Mouse (Mus musculus) stomach, embryonic 14.5 days (tissue): ENCODE results near the gene Wdr62. TPM values are rescaled to one million over a fixed set of nuclear protein-coding genes. Genes with fewer than 3 reads are reported as not detected.
"Not testable (repeated sequence)": the region's sequence is repeated elsewhere in the genome, so short reads cannot be mapped to it uniquely, and the experiment has no call there.

Experiments used
- ATAC-seq: fragments of 200-750 bp; cut with Nextera tagmentation; 2 replicates; pipeline ENCODE4 v1.8.0; 2017; ENCODE audit warnings: low read depth, moderate TSS enrichment; ENCODE audit not compliant: insufficient number of reproducible peaks, insufficient read depth, low FRiP score
- H3K27ac ChIP-seq: fragments of 300-500 bp; sonication (generic); 2 replicates; pipeline ENCODE4 v1.5.1; 2014; ENCODE audit warnings: mild to moderate bottlenecking, low read length, moderate library complexity, mixed read lengths
- H3K27me3 ChIP-seq: fragments of 300-500 bp; sonication (generic); 2 replicates; pipeline ENCODE4 v1.6.1; 2014; ENCODE audit warnings: low read length, control low read depth, mixed read lengths; ENCODE audit not compliant: control insufficient read depth, insufficient read depth
- H3K36me3 ChIP-seq: fragments of 300-500 bp; sonication (generic); 2 replicates; pipeline ENCODE4 v1.6.1; 2014; ENCODE audit warnings: mild to moderate bottlenecking, control low read depth, low read length, moderate library complexity, mixed read lengths; ENCODE audit not compliant: control insufficient read depth, insufficient read depth
- H3K4me1 ChIP-seq: fragments of 300-500 bp; sonication (generic); 2 replicates; pipeline ENCODE4 v1.6.1; 2014; ENCODE audit warnings: low read length, control low read depth, mixed read lengths; ENCODE audit not compliant: control insufficient read depth, insufficient read depth
- H3K4me2 ChIP-seq: fragments of 300-500 bp; sonication (generic); replicated peaks from 2 replicates; pipeline ENCODE4 v1.6.1; 2014; ENCODE audit warnings: low read depth, low read length, control low read depth
- H3K4me3 ChIP-seq: fragments of 300-500 bp; sonication (generic); 2 replicates; pipeline ENCODE4 v1.5.1; 2014; ENCODE audit warnings: low read depth, low read length, control low read depth
- H3K9ac ChIP-seq: fragments of 300-500 bp; sonication (generic); replicated peaks from 2 replicates; pipeline ENCODE4 v1.6.1; 2014; ENCODE audit warnings: low read depth, mild to moderate bottlenecking, control low read depth, low read length, moderate library complexity, mixed read lengths
- H3K9me3 ChIP-seq: fragments of 300-500 bp; sonication (generic); 2 replicates; pipeline ENCODE4 v1.6.1; 2016; ENCODE audit warnings: low read depth, low read length, control low read depth; ENCODE audit not compliant: control insufficient read depth
- WGBS: fragments of 180-500 bp; shearing (Covaris S2); extraction: QIAGEN DNeasy Blood & Tissue Kit; methylation state at CpG from one replicate; pipeline ENCODE4 v1.1.7; 2014; 5-methylcytosine and 5-hydroxymethylcytosine counted together
- polyA plus RNA-seq: library from polyadenylated mRNA; unstranded; fragments of >200 nt; fragmentation: Nextera tagmentation; extraction: Ambion mirVana; gene quantifications from 2 replicates; pipeline ENCODE4 v1.2.1, GENCODE M21; 2014

Wdr62 gene
- polyA plus RNA-seq, 1 experiment from 2014 or later: 9.8 TPM

- no peaks in the 10 kb centered on the region for H3K27me3 ChIP-seq
- H3K27ac ChIP-seq: no peak overlapping the region
- no peaks in the 10 kb centered on the region for H3K9me3 ChIP-seq
- no peaks in the 10 kb centered on the region for H3K4me1 ChIP-seq
- 75% methylated on average over 2 of the region's 2 CpGs for WGBS
- no peaks in the 10 kb centered on the region for H3K36me3 ChIP-seq
- no peak overlapping the region for H3K4me2 ChIP-seq
- ATAC-seq: no peak
- no peak overlapping the region for H3K4me3 ChIP-seq
- H3K9ac ChIP-seq: no peak overlapping the region
Observed at GRCm38 (mm10) chr7:30217277-30217676, 62.9 kb downstream of the Wdr62 start.

- H3K27me3 ChIP-seq: no peaks in the 10 kb centered on the region
- H3K4me2 ChIP-seq: peak overlapping the region; percentile 28; the same call in 1 of the 2 replicates
- WGBS: under 1% methylated on average over 16 of the region's 16 CpGs
- H3K4me1 ChIP-seq: no peaks in the 10 kb centered on the region
- peak overlapping the region; percentile 2; the same call in 1 of the 2 replicates for H3K4me3 ChIP-seq
- no peak overlapping the region for H3K9ac ChIP-seq
- no peaks in the 10 kb centered on the region for H3K9me3 ChIP-seq
- H3K27ac ChIP-seq: no peak overlapping the region
- peak; percentile 64 for ATAC-seq
- no peaks in the 10 kb centered on the region for H3K36me3 ChIP-seq
Observed at GRCm38 (mm10) chr7:30216723-30217151, 63.5 kb downstream of the Wdr62 start.

- no peaks in the 10 kb centered on the region for H3K36me3 ChIP-seq
- H3K4me3 ChIP-seq: no peak overlapping the region
- H3K9me3 ChIP-seq: no peaks in the 10 kb centered on the region
- no peaks in the 10 kb centered on the region for H3K4me1 ChIP-seq
- 89% methylated on average over 3 of the region's 3 CpGs for WGBS
- H3K9ac ChIP-seq: no peak overlapping the region
- no peaks in the 10 kb centered on the region for H3K27me3 ChIP-seq
- no peak for ATAC-seq
- no peak overlapping the region for H3K27ac ChIP-seq
- H3K4me2 ChIP-seq: no peak overlapping the region
Observed at GRCm38 (mm10) chr7:30215875-30216274, 64.3 kb downstream of the Wdr62 start.

GRCm38 (mm10) chr7:30213881-30214280, 66.3 kb downstream of the Wdr62 start:
- no peak overlapping the region for H3K4me2 ChIP-seq
- no peaks in the 10 kb centered on the region for H3K4me1 ChIP-seq
- ATAC-seq: no peak
- H3K27ac ChIP-seq: no peak overlapping the region
- H3K9me3 ChIP-seq: no peaks in the 10 kb centered on the region
- H3K9ac ChIP-seq: no peak overlapping the region
- H3K4me3 ChIP-seq: no peak overlapping the region
- no peaks in the 10 kb centered on the region for H3K36me3 ChIP-seq
- H3K27me3 ChIP-seq: no peaks in the 10 kb centered on the region
- 74% methylated on average over 3 of the region's 3 CpGs for WGBS

- H3K4me2 ChIP-seq: no peak overlapping the region
- H3K4me3 ChIP-seq: no peak overlapping the region
- H3K36me3 ChIP-seq: no peaks in the 10 kb centered on the region
- H3K9ac ChIP-seq: no peak overlapping the region
- H3K4me1 ChIP-seq: no peaks in the 10 kb centered on the region
- ATAC-seq: no peak
- no peaks in the 10 kb centered on the region for H3K9me3 ChIP-seq
- H3K27ac ChIP-seq: no peak overlapping the region
- no peaks in the 10 kb centered on the region for H3K27me3 ChIP-seq
- 28% methylated on average over 4 of the region's 4 CpGs for WGBS
Observed at GRCm38 (mm10) chr7:30211025-30211424, 69.2 kb downstream of the Wdr62 start.

- H3K9ac ChIP-seq: not testable (repeated sequence)
- 59% methylated on average over 5 of the region's 5 CpGs for WGBS
Observed at GRCm38 (mm10) chr7:30206364-30206763, 73.9 kb downstream of the Wdr62 start.

GRCm38 (mm10) chr7:30205383-30205782, 74.8 kb downstream of the Wdr62 start:
- Histone ChIP-seq H3K9ac (no peak overlapping the region), H3K27me3 (no peaks in the 10 kb centered on the region), H3K4me2 (no peak overlapping the region), H3K4me1 (no peaks in the 10 kb centered on the region), H3K9me3 (no peaks in the 10 kb centered on the region), H3K36me3 (no peaks in the 10 kb centered on the region), H3K4me3 (no peak overlapping the region), H3K27ac (no peak overlapping the region)
- no peak for ATAC-seq
- WGBS: 0% methylated on average over 2 of the region's 2 CpGs

More at GRCm38 (mm10) chr7:30206364-30206763, 73.9 kb downstream of the Wdr62 start:
- not testable (repeated sequence) for H3K4me2 ChIP-seq, H3K27me3 ChIP-seq, H3K4me3 ChIP-seq, ATAC-seq, H3K36me3 ChIP-seq, H3K9me3 ChIP-seq, H3K4me1 ChIP-seq, H3K27ac ChIP-seq

GRCm38 (mm10) chr7:30204380-30204779, 75.8 kb downstream of the Wdr62 start:
- H3K27me3 ChIP-seq: no peaks in the 10 kb centered on the region
- no peaks in the 10 kb centered on the region for H3K9me3 ChIP-seq
- no peak overlapping the region; the same call in 1 of the 2 replicates for H3K4me2 ChIP-seq
- 34% methylated on average over 8 of the region's 8 CpGs for WGBS
- peak overlapping the region; percentile 23; the same call in 1 of the 2 replicates for H3K27ac ChIP-seq
- no peak overlapping the region for H3K9ac ChIP-seq
- H3K36me3 ChIP-seq: no peaks in the 10 kb centered on the region
- H3K4me1 ChIP-seq: no peaks in the 10 kb centered on the region
- H3K4me3 ChIP-seq: no peak overlapping the region
- peak; percentile 67; the same call in 1 of the 2 replicates for ATAC-seq
